Mouse (Mus musculus) ES-E14 (cell line): ENCODE data around the gene Rag2. TPM values are rescaled to one million over a fixed set of nuclear protein-coding genes. Genes with fewer than 3 reads are reported as not detected.

Experiments used
- DNase-seq: peaks from one replicate; pipeline ENCODE4 v3.0.0-alpha.2; 2013; ENCODE audit warnings: low read depth, low spot score
- H3K27ac ChIP-seq: 2 replicates; pipeline ENCODE4 v1.5.1; 2012; ENCODE audit warnings: low read depth, mild to moderate bottlenecking, low read length, moderate library complexity, mixed read lengths; ENCODE audit not compliant: poor library complexity, insufficient read depth, severe bottlenecking
- H3K36me3 ChIP-seq: 2 replicates; pipeline ENCODE4 v1.6.1; 2012; ENCODE audit warnings: mild to moderate bottlenecking, low read length, moderate library complexity, mixed read lengths; ENCODE audit not compliant: control insufficient read depth, poor library complexity, insufficient read depth, severe bottlenecking
- H3K4me1 ChIP-seq, 2 experiments: fragments of 150-350 bp in 1 of 2; sonication (generic) in 1 of 2; 2 replicates each; pipeline ENCODE4 v1.6.1; 2012; ENCODE audit warnings: low read length in 2 of 2, mild to moderate bottlenecking in 1 of 2, mixed read lengths in 1 of 2; ENCODE audit not compliant: control insufficient read depth in 2 of 2, insufficient read depth in 2 of 2, poor library complexity in 1 of 2
- H3K4me3 ChIP-seq, 2 experiments: fragments of 150-350 bp in 1 of 2; sonication (generic) in 1 of 2; 2 replicates each; pipeline ENCODE4 v1.5.1; 2012; ENCODE audit warnings: low read length in 2 of 2, low read depth in 1 of 2, mild to moderate bottlenecking in 1 of 2, mixed read lengths in 1 of 2; ENCODE audit not compliant: insufficient read depth in 1 of 2, poor library complexity in 1 of 2, severe bottlenecking in 1 of 2
- H3K9ac ChIP-seq: 2 replicates; pipeline ENCODE4 v1.6.1; 2012; ENCODE audit warnings: low read depth, mild to moderate bottlenecking, low read length, mixed read lengths; ENCODE audit not compliant: poor library complexity, insufficient read depth, severe bottlenecking
- H3K9me3 ChIP-seq: fragments of 150-350 bp; sonication (generic); 2 replicates; pipeline ENCODE4 v1.6.1; 2012; ENCODE audit warnings: low read depth, mild to moderate bottlenecking, low read length; ENCODE audit not compliant: control insufficient read depth, insufficient read depth
- CHD2 ChIP-seq: IDR thresholded peaks from 2 replicates; pipeline ENCODE4 v1.6.1; 2014; ENCODE audit warnings: mild to moderate bottlenecking, low read depth, low read length, inconsistent platforms
- HCFC1 ChIP-seq: IDR thresholded peaks from 2 replicates; pipeline ENCODE4 v1.6.1; 2012; ENCODE audit warnings: low read length, inconsistent platforms, borderline replicate concordance; ENCODE audit not compliant: insufficient read depth
- MAFK ChIP-seq: IDR thresholded peaks from 2 replicates; pipeline ENCODE4 v1.6.1; 2014; ENCODE audit warnings: mild to moderate bottlenecking, low read depth, low read length, inconsistent platforms; ENCODE audit not compliant: insufficient read depth
- ZC3H11A ChIP-seq: IDR thresholded peaks from 2 replicates; pipeline ENCODE4 v1.6.1; 2012; ENCODE audit warnings: low read depth, mild to moderate bottlenecking, inconsistent platforms, low read length, borderline replicate concordance
- ZNF384 ChIP-seq: IDR thresholded peaks from 2 replicates; pipeline ENCODE4 v1.6.1; 2012; ENCODE audit warnings: low read depth, low read length, inconsistent platforms
- in situ Hi-C, 2 experiments: fragments of 600-800 bp; cut with MboI; formaldehyde crosslinking; loops; one replicate each; pipeline ENCODE4 v1.15.1; 2025; ENCODE audit warnings: low sequenced_read_pairs in 2 of 2, inconsistent platforms in 1 of 2; ENCODE audit not compliant: unreplicated experiment in 2 of 2
- total RNA-seq: library from RNA; depleted of rRNA; stranded (reverse); fragments of 300-350 nt; gene quantifications from 2 replicates; pipeline ENCODE4 v1.2.3, GENCODE M21; 2012

Rag2 gene
- total RNA-seq, 1 experiment: not detected

DNA sequence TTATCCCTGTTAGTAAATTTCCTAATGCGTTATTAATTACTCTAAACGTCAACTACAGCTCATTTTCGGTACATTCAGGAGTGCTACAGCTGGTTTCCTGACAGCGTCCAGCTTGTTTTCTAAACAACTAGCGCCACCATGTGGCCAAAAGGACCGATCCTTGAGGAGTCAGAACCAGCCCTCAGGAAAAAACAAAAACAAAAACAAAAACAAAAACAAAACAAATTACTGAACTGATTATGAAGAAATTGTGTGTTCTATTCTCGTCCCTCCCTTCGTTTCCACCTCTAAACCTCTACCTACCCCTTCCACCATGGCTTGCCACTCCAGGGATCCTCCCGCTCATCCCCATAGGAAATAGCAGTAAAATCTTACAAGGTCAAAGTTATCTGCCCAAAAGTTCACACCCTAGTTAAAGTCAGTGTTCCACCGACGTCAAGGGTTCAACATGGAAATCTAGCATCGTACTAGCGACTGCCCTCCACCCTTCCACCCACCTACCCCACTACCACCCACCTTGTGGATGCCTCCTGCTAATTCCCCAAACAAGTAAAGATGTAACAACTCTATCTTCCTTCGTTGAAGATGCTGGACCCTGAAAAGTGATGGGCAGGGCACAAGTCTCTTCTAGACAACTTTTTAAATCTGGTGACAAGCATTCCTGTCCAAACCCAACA lies 28.5 kb downstream of the Rag2 start:
- no peaks in the 10 kb centered on the region for H3K36me3 ChIP-seq
- in situ Hi-C loops: no loop called here
- H3K27ac ChIP-seq: no peak overlapping the region
- TF ChIP-seq MAFK (no peak), HCFC1 (no peak), ZNF384 (no peak), CHD2 (no peak), ZC3H11A (no peak)
- H3K4me1 ChIP-seq: 0 out of 4 replicates have a peak, but pooled peaks cover 0 to 2% of the 10 kb centered on the region in 2 experiments
- peak overlapping the region in 1 of 2 experiments; percentile 11; a peak in 1 of 4 replicates for H3K4me3 ChIP-seq
- H3K9ac ChIP-seq: no peak overlapping the region
- peak; percentile 42 for DNase-seq
- no peaks in the 10 kb centered on the region for H3K9me3 ChIP-seq

GRCm38 (mm10) chr2:101660536-101660935 lies 36.0 kb downstream of the Rag2 start:
- in situ Hi-C loops: no loop called here

GRCm38 (mm10) chr2:101665058-101665702 lies 40.7 kb downstream of the Rag2 start:
- Histone ChIP-seq H3K4me3 (no peak overlapping the region), H3K27ac (no peak overlapping the region), H3K9ac (no peak overlapping the region), H3K9me3 (no peaks in the 10 kb centered on the region), H3K4me1 (peaks cover 2 to 9% of the 10 kb centered on the region in 2 experiments; a peak in 2 of 4 replicates), H3K36me3 (no peaks in the 10 kb centered on the region)
- in situ Hi-C loops: no loop called here
- TF ChIP-seq CHD2: no peak
- peak; percentile 67; the same call in 1 of the 2 replicates for TF ChIP-seq ZC3H11A
- DNase-seq: peak; percentile 69

More at GRCm38 (mm10) chr2:101660536-101660935, 36.0 kb downstream of the Rag2 start:
- no peaks in the 10 kb centered on the region for H3K9me3 ChIP-seq
- no peak for TF ChIP-seq ZC3H11A
- no peak for TF ChIP-seq CHD2
- TF ChIP-seq MAFK: no peak
- no peak for TF ChIP-seq HCFC1
- no peak for TF ChIP-seq ZNF384
- H3K4me1 ChIP-seq: peaks cover 2% of the 10 kb centered on the region in 2 experiments; a peak in 2 of 4 replicates
- no peak overlapping the region for H3K27ac ChIP-seq
- DNase-seq: no peak
- no peak overlapping the region for H3K4me3 ChIP-seq
- H3K9ac ChIP-seq: no peak overlapping the region
- no peaks in the 10 kb centered on the region for H3K36me3 ChIP-seq

DNA sequence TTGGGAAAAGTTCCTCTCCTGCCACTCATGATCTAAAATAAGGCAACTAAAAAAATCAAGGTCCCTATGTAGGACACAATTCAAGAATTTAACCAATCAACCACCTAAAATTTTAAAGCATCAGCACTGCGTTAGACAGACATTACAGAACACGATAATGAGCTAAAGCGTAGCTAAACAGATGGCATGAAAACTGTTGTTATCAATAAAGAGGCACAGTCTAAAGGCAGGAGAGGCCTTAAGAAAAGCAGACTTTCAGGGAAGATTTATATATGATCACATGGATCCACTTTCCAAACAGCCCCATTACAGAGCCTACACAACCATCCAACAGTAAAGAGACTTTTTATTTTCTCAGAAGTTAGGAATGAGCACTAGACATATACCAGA lies 41.2 kb downstream of the Rag2 start:
- H3K9me3 ChIP-seq: no peaks in the 10 kb centered on the region
- in situ Hi-C loops: no loop called here
- H3K4me3 ChIP-seq: no peak overlapping the region
- H3K4me1 ChIP-seq: peaks cover 2 to 9% of the 10 kb centered on the region in 2 experiments; a peak in 2 of 4 replicates
- H3K9ac ChIP-seq: no peak overlapping the region
- no peak overlapping the region for H3K27ac ChIP-seq
- H3K36me3 ChIP-seq: no peaks in the 10 kb centered on the region
- DNase-seq: no peak
- no peak for TF ChIP-seq CHD2
- TF ChIP-seq MAFK: no peak
- no peak for TF ChIP-seq ZC3H11A
- no peak for TF ChIP-seq HCFC1
- TF ChIP-seq ZNF384: no peak

DNA sequence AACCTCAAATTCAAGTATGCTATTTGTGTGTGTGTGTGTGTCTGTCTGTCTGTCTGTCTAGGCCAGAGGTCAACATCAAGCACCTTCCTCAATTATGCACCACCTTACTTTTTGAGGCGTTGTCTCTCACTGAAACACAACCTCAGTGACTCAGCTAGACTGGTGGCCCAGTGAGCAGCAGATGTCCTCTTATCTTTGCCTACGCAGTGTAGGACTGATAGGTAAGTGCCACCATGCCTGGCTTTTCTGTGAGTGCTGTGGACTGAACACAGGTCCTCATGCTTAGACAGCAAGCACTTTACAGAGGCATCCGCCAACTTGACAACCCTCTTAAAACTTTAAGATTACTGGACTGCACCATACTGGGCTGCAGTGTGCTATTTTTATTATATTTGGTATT lies 44.2 kb downstream of the Rag2 start:
- Histone ChIP-seq H3K27ac (no peak overlapping the region), H3K9me3 (no peaks in the 10 kb centered on the region), H3K9ac (no peak overlapping the region), H3K36me3 (no peaks in the 10 kb centered on the region), H3K4me1 (peaks cover 2 to 9% of the 10 kb centered on the region in 2 experiments; a peak in 2 of 4 replicates), H3K4me3 (no peak overlapping the region)
- DNase-seq: no peak
- in situ Hi-C loops: no loop called here
- TF ChIP-seq CHD2 (no peak), HCFC1 (no peak), ZC3H11A (no peak), MAFK (no peak), ZNF384 (no peak)
